7 mouse cellular contexts compared by ENCODE assay signal in the genomic region with DNA sequence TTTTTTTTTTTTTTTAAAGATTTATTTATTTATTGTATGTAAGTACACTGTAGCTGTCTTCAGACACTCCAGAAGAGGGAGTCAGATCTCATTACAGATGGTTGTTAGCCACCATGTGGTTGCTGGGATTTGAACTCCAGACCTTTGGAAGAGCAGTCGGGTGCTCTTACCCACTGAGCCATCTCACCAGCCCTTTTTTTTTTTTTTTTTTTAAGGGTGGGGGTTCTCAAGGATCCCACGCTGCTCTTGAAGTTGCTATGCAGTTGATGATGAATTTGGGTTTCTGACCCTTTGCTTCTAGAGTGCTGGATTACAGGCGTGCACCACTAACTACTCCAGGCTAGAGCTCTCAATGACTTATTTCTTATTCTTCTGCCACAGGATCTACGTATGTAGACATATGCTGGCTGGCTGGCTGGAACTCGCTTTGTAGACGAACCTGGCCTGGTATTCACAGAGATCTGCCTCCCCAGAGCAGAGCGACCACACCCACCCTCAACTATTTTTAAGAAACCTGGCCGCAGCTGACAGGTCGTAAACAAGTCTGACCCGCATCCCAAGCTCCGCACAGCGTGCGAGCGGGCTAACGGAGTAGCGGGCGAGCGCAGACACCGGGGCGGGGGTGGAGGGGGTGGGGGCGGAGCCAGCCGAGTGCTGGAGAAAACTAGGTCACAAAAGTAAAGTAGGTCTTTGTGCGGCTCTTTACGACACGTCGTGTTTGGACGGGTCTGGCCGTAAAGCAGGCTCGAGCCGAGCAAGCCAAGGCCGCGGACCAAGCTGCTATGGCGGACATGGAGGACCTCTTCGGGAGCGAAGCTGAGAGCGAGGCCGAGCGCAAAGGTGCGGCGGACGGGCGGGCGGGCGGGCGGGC. TPM values are rescaled to one million over a fixed set of nuclear protein-coding genes. Genes with fewer than 3 reads are reported as not detected.
DNase-seq lines count a peak whose midpoint lies in the region; ATAC-seq and TF ChIP-seq lines count a peak whose summit lies in the region.

A gene (plus strand): TSS at position 729 of the 871 bp plus-strand sequence.

- H3K4me3 ChIP-seq in embryonic facial prominence, embryonic 12.5 days, result peak within 1 kb of the TSS; percentile 79
- peak within 1 kb of the TSS; percentile 85 for H3K4me3 ChIP-seq in heart, adult 2 months
- peak within 1 kb of the TSS; percentile 93 for H3K4me3 ChIP-seq in limb, embryonic 13.5 days
- H3K4me3 ChIP-seq in midbrain, embryonic 16.5 days (ENCODE audit: low read depth, low read length), result peak within 1 kb of the TSS; percentile 64

- intact Hi-C loops in heart, adult 2 months (cut with DNase I), result loop anchor here (5.0 kb wide), 1 partner anchor 71 kb away; no protein-coding TSS in a partner anchor

- TF ChIP-seq EP300 in heart, adult 2 months (IDR thresholded peaks at IDR 0.05; ENCODE audit: insufficient read depth, low read depth, low read length), result peak; percentile 24; the same call in 1 of the 2 replicates

- TF ChIP-seq POLR2A in heart, adult 2 months (IDR thresholded peaks at IDR 0.05; ENCODE audit: insufficient read depth, low read depth, low read length), result peak; percentile 54; the same call in 1 of the 2 replicates

- no peaks in the 10 kb centered on the region for H3K9me3 ChIP-seq in embryonic facial prominence, embryonic 12.5 days
- no peaks in the 10 kb centered on the region for H3K9me3 ChIP-seq in limb, embryonic 13.5 days
- H3K9me3 ChIP-seq in midbrain, embryonic 16.5 days (replicated peaks; ENCODE audit: control insufficient read depth, low read length, poor library complexity, severe bottlenecking), result no peaks in the 10 kb centered on the region

- H3K4me1 ChIP-seq in embryonic facial prominence, embryonic 12.5 days, result peaks cover 11% of the 10 kb centered on the region
- H3K4me1 ChIP-seq in heart, adult 2 months (ENCODE audit: control insufficient read depth, insufficient read depth, low read length), result peaks cover 4% of the 10 kb centered on the region; the same call in 1 of the 2 replicates
- H3K4me1 ChIP-seq in limb, embryonic 13.5 days, result peaks cover 13% of the 10 kb centered on the region
- peaks cover 13% of the 10 kb centered on the region for H3K4me1 ChIP-seq in midbrain, embryonic 16.5 days (ENCODE audit: control insufficient read depth, insufficient read depth, low read length)

- no peak for TF ChIP-seq CTCF in heart, adult 2 months (IDR thresholded peaks at IDR 0.05)

- ATAC-seq in embryonic facial prominence, embryonic 12.5 days (ENCODE audit: insufficient number of reproducible peaks, insufficient read depth, low FRiP score, low TSS enrichment), result peak; percentile 93
- peak; percentile 96 for ATAC-seq in limb, embryonic 13.5 days (ENCODE audit: low FRiP score, low read depth)
- peak; percentile 95 for ATAC-seq in midbrain, embryonic 16.5 days

- peak within 1 kb of the TSS; percentile 85 for H3K27ac ChIP-seq in embryonic facial prominence, embryonic 12.5 days
- peak within 1 kb of the TSS; percentile 92 for H3K27ac ChIP-seq in heart, adult 2 months
- H3K27ac ChIP-seq in limb, embryonic 13.5 days, result peak within 1 kb of the TSS; percentile 85
- peak within 1 kb of the TSS; percentile 88 for H3K27ac ChIP-seq in midbrain, embryonic 16.5 days (ENCODE audit: low read length)

- WGBS in embryonic facial prominence, embryonic 12.5 days, result under 1% methylated on average over 45 of the region's 45 CpGs
- WGBS in heart, adult 2 months, result under 1% methylated on average over 43 of the region's 45 CpGs
- 2% methylated on average over 45 of the region's 45 CpGs for WGBS in limb, embryonic 13.5 days
- WGBS in midbrain, embryonic 16.5 days, result under 1% methylated on average over 45 of the region's 45 CpGs

- no peaks in the 10 kb centered on the region for H3K27me3 ChIP-seq in embryonic facial prominence, embryonic 12.5 days
- no peaks in the 10 kb centered on the region for H3K27me3 ChIP-seq in heart, adult 2 months (ENCODE audit: control insufficient read depth, insufficient read depth, low read length)
- no peaks in the 10 kb centered on the region for H3K27me3 ChIP-seq in limb, embryonic 13.5 days
- H3K27me3 ChIP-seq in midbrain, embryonic 16.5 days (ENCODE audit: control insufficient read depth, insufficient read depth, low read depth, low read length), result no peaks in the 10 kb centered on the region

- peak; percentile 85 for DNase-seq in adrenal gland, postnatal 25 days
- DNase-seq in heart, adult 2 months, result peak; percentile 87 to 93
- peak; percentile 92 for DNase-seq in kidney, adult 8-10 months
- peak; percentile 76 to 88 for DNase-seq in spleen, postnatal 10 days (ENCODE audit: low spot score in 2 of 2)

- H3K79me2 ChIP-seq in heart, adult 2 months (replicated peaks; ENCODE audit: control insufficient read depth, insufficient read depth, low read length), result peaks cover 3% of the 10 kb centered on the region; the same call in 1 of the 2 replicates

- peak within 1 kb of the TSS; percentile 78 for H3K4me2 ChIP-seq in embryonic facial prominence, embryonic 12.5 days (replicated peaks)
- H3K4me2 ChIP-seq in limb, embryonic 13.5 days (replicated peaks), result peak within 1 kb of the TSS; percentile 92
- peak within 1 kb of the TSS; percentile 83 for H3K4me2 ChIP-seq in midbrain, embryonic 16.5 days (ENCODE audit: low read length)

- H3K9ac ChIP-seq in embryonic facial prominence, embryonic 12.5 days, result peak within 1 kb of the TSS; percentile 82
- H3K9ac ChIP-seq in heart, adult 2 months (ENCODE audit: low read depth, low read length), result peak within 1 kb of the TSS; percentile 90
- H3K9ac ChIP-seq in limb, embryonic 13.5 days, result peak within 1 kb of the TSS; percentile 94
- peak within 1 kb of the TSS; percentile 77 for H3K9ac ChIP-seq in midbrain, embryonic 16.5 days (ENCODE audit: low read depth, low read length)

- peaks cover 9% of the 10 kb centered on the region for H3K36me3 ChIP-seq in embryonic facial prominence, embryonic 12.5 days
- no peaks in the 10 kb centered on the region; the same call in 1 of the 2 replicates for H3K36me3 ChIP-seq in heart, adult 2 months (ENCODE audit: control insufficient read depth, insufficient read depth, low read length)
- H3K36me3 ChIP-seq in limb, embryonic 13.5 days, result peaks cover 17% of the 10 kb centered on the region
- peaks cover 8% of the 10 kb centered on the region for H3K36me3 ChIP-seq in midbrain, embryonic 16.5 days (ENCODE audit: control insufficient read depth, insufficient read depth, low read length)

RNA-seq across cellular contexts. Expression of the gene that starts here (rescaled TPM):
- 19.3 and 26.5 TPM in 2 replicates for total RNA-seq in adrenal gland, postnatal 25 days (2021)
- 52.7 and 53.5 TPM in 2 replicates for polyA plus RNA-seq in embryonic facial prominence, embryonic 12.5 days (2016; fragmentation: Nextera tagmentation; extraction: Ambion mirVana)
- 10 to 100 TPM; 12.4 to 20.4 TPM for total RNA-seq in heart, adult 2 months (2021)
- polyA plus RNA-seq in heart, adult 2 months (2012; rRNA removed), result 3.0 and 4.6 TPM in 2 replicates
- polyA plus RNA-seq in limb, embryonic 13.5 days (2015; fragmentation: Nextera tagmentation; extraction: Ambion mirVana), result 46.5 and 50.2 TPM in 2 replicates
- 43.6 and 48.2 TPM in 2 replicates for polyA plus RNA-seq in midbrain, embryonic 16.5 days (2015; fragmentation: Nextera tagmentation; extraction: Ambion mirVana)

Comparison
In these comparisons a context has a peak if more than half of its experiments do, and no peak if none do; other contexts are left out.
1. Peak in every context shown above with its lines: DNase-seq, ATAC-seq, H3K4me3 ChIP-seq and H3K27ac ChIP-seq.